ENCODE assay signal across 21 mouse cellular contexts in the genomic region with DNA sequence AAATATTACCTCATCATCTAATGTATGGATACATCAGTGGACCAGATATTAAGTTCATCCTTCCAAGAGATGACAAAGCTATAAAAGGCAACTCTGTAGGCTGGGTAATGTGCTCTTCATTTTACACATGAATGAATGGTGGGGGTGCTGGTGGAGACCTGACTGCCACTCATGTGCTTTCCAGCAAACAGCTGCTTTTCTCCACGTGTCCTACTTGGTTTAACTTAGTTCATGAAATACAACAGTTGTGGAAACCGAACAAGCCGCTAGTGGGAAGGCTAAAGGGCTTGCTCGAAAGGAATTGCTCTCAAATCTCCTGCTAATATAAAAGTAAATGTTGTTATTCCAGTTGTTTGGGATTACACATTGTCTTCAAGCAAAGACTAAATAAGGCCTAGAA. TPM values are rescaled to one million over a fixed set of nuclear protein-coding genes. Genes with fewer than 3 reads are reported as not detected.
DNase-seq lines count a peak whose midpoint lies in the region; ATAC-seq and TF ChIP-seq lines count a peak whose summit lies in the region.
"Had no signal": no experiment of that assay in that cellular context is flagged by ENCODE, and none has a peak within 500 bp of the region (broad histone marks: within the 10 kb centered on the region; RNA-seq: fewer than 3 reads in every experiment).

No protein-coding gene starts in this region.

- no peak overlapping the region for H3K4me3 ChIP-seq in heart, embryonic 10.5 days
- no peak overlapping the region for H3K4me3 ChIP-seq in MEL (ENCODE audit: control insufficient read depth in 1 of 2, insufficient read depth in 1 of 2, low read depth in 2 of 2, low read length in 2 of 2)
- peak overlapping the region; percentile 60 for H3K4me3 ChIP-seq in liver, embryonic 15.5 days (replicated peaks)
- H3K4me3 ChIP-seq in forebrain, embryonic 13.5 days = no peak overlapping the region
- H3K4me3 ChIP-seq: forebrain, embryonic 15.5 days; heart, adult 2 months; limb, embryonic 13.5 days had no signal

- WGBS in heart, embryonic 10.5 days = 75% methylated on average over 4 of the region's 4 CpGs
- 60% methylated on average over 4 of the region's 4 CpGs for WGBS in liver, embryonic 15.5 days (ENCODE audit: insufficient replicate concordance)
- WGBS in forebrain, embryonic 13.5 days = 77% methylated on average over 4 of the region's 4 CpGs

- TF ChIP-seq EP300 in MEL (IDR thresholded peaks at IDR 0.05; ENCODE audit: low read depth in 1 of 2, low read length in 2 of 2) = no peak

- TF ChIP-seq POLR2A in MEL (IDR thresholded peaks at IDR 0.05; ENCODE audit: control insufficient read depth in 1 of 2, insufficient read depth in 1 of 2, low read depth in 1 of 2, low read length in 2 of 2, poor library complexity in 1 of 2) = no peak

- no peak for DNase-seq in heart, embryonic 10.5 days (ENCODE audit: low spot score)
- no peak for DNase-seq in heart, postnatal 4 days
- DNase-seq in 3134 (ENCODE audit: extremely low read depth, insufficient read length, low spot score) (peak; percentile 41), MEL (ENCODE audit: low read depth, low spot score) (peak; percentile 29)
- DNase-seq in cerebellum, postnatal 14 days = no peak
- DNase-seq: adrenal gland, postnatal 25 days; B cell, adult 2 months; cerebellum, adult 9-11 months; gastrocnemius, postnatal 10 days; heart, adult 2 months; kidney, postnatal 36 days; lung, embryonic 14.5 days; thymus, postnatal 25 days had no signal

- peaks cover 12% of the 10 kb centered on the region; the same call in 1 of the 2 replicates for H3K27me3 ChIP-seq in heart, embryonic 10.5 days (ENCODE audit: insufficient read depth, poor library complexity, severe bottlenecking)
- no peaks in the 10 kb centered on the region for H3K27me3 ChIP-seq in MEL (ENCODE audit: control insufficient read depth in 1 of 2, insufficient read depth in 2 of 2, low read length in 2 of 2)
- H3K27me3 ChIP-seq in liver, embryonic 15.5 days = no peaks in the 10 kb centered on the region
- no peaks in the 10 kb centered on the region; the same call in 1 of the 2 replicates for H3K27me3 ChIP-seq in forebrain, embryonic 13.5 days
- H3K27me3 ChIP-seq: CH12.LX; forebrain, embryonic 15.5 days had no signal

- H3K79me2 ChIP-seq in MEL (ENCODE audit: control insufficient read depth, insufficient read depth, low read length, poor library complexity) = peaks cover 16% of the 10 kb centered on the region

- H3K9me3 ChIP-seq in heart, embryonic 10.5 days = no peaks in the 10 kb centered on the region
- H3K9me3 ChIP-seq in MEL (replicated peaks; ENCODE audit: insufficient read depth, low read length) = no peaks in the 10 kb centered on the region
- no peaks in the 10 kb centered on the region for H3K9me3 ChIP-seq in liver, embryonic 15.5 days (replicated peaks)
- no peaks in the 10 kb centered on the region for H3K9me3 ChIP-seq in forebrain, embryonic 13.5 days (replicated peaks)
- H3K9me3 ChIP-seq: forebrain, embryonic 15.5 days; limb, embryonic 13.5 days; midbrain, embryonic 15.5 days had no signal

- no peak for ATAC-seq in liver, embryonic 15.5 days (ENCODE audit: insufficient read depth)
- no peak for ATAC-seq in forebrain, embryonic 13.5 days
- ATAC-seq: forebrain, embryonic 15.5 days; hindbrain, postnatal 0 days; intestine, postnatal 0 days; midbrain, embryonic 15.5 days had no signal

- H3K9ac ChIP-seq in MEL (ENCODE audit: control insufficient read depth, low read depth, low read length, poor library complexity, severe bottlenecking) = peak overlapping the region; percentile 15
- peak overlapping the region; percentile 72; the same call in 1 of the 2 replicates for H3K9ac ChIP-seq in liver, embryonic 15.5 days
- no peak overlapping the region for H3K9ac ChIP-seq in forebrain, embryonic 13.5 days
- H3K9ac ChIP-seq: forebrain, embryonic 15.5 days; lung, embryonic 14.5 days; midbrain, embryonic 15.5 days had no signal

- no peaks in the 10 kb centered on the region for H3K36me3 ChIP-seq in heart, embryonic 10.5 days
- H3K36me3 ChIP-seq in MEL (ENCODE audit: control insufficient read depth in 1 of 2, insufficient read depth in 2 of 2, low read length in 2 of 2) = peaks cover 4 to 32% of the 10 kb centered on the region in 2 experiments
- peaks cover 8% of the 10 kb centered on the region; the same call in 1 of the 2 replicates for H3K36me3 ChIP-seq in liver, embryonic 15.5 days (replicated peaks)
- no peaks in the 10 kb centered on the region for H3K36me3 ChIP-seq in forebrain, embryonic 13.5 days (ENCODE audit: poor library complexity, severe bottlenecking)
- H3K36me3 ChIP-seq: forebrain, embryonic 15.5 days; limb, embryonic 13.5 days; midbrain, embryonic 15.5 days had no signal

- peak overlapping the region; percentile 59; the same call in 1 of the 2 replicates for H3K27ac ChIP-seq in heart, embryonic 10.5 days
- peak overlapping the region; percentile 76 for H3K27ac ChIP-seq in MEL (ENCODE audit: control insufficient read depth, low read depth, low read length)
- peak overlapping the region; percentile 96 for H3K27ac ChIP-seq in liver, embryonic 15.5 days (replicated peaks)
- no peak overlapping the region for H3K27ac ChIP-seq in forebrain, embryonic 13.5 days
- H3K27ac ChIP-seq: forebrain, embryonic 15.5 days; heart, adult 2 months; hindbrain, postnatal 0 days; limb, embryonic 13.5 days; midbrain, embryonic 15.5 days had no signal

- peaks cover 23% of the 10 kb centered on the region for H3K4me1 ChIP-seq in heart, embryonic 10.5 days
- H3K4me1 ChIP-seq in MEL (ENCODE audit: control insufficient read depth in 1 of 2, insufficient read depth in 2 of 2, low read length in 2 of 2) = peaks cover 22 to 24% of the 10 kb centered on the region in 2 experiments
- peaks cover 38% of the 10 kb centered on the region for H3K4me1 ChIP-seq in liver, embryonic 15.5 days (replicated peaks)
- peaks cover 24% of the 10 kb centered on the region for H3K4me1 ChIP-seq in forebrain, embryonic 13.5 days

- TF ChIP-seq RAD21 in MEL (IDR thresholded peaks at IDR 0.05; ENCODE audit: low read depth, low read length) = no peak

- TF ChIP-seq CTCF in MEL (IDR thresholded peaks at IDR 0.05 in 2 of 3, conservative IDR thresholded peaks at IDR 0.05 in 1 of 3; ENCODE audit: control insufficient read depth in 1 of 3, insufficient read depth in 1 of 3, low read depth in 2 of 3, low read length in 3 of 3, poor library complexity in 1 of 3, severe bottlenecking in 1 of 3) = no peak

- H3K4me2 ChIP-seq in liver, embryonic 15.5 days = peak overlapping the region; percentile 72
- H3K4me2 ChIP-seq in forebrain, embryonic 13.5 days = no peak overlapping the region
- H3K4me2 ChIP-seq: forebrain, embryonic 15.5 days had no signal

TF ChIP-seq in MEL, 35 proteins besides CTCF, POLR2A, EP300 and RAD21:
- 0 out of 2 replicates have a peak, but pooled peaks have one; percentile 31 for TF ChIP-seq ZMIZ1 (IDR thresholded peaks at IDR 0.05; ENCODE audit: low read depth, low read length)
- TF ChIP-seq RCOR1 (IDR thresholded peaks at IDR 0.05; ENCODE audit: low read depth, low read length) = no peak
TF ChIP-seq in MEL: peak in this region for 1.

RNA-seq across cellular contexts. Expression of gene Gadd45a, which starts 3.7 kb away (rescaled TPM):
- polyA plus RNA-seq in heart, embryonic 10.5 days (2016; fragmentation: Nextera tagmentation; extraction: Ambion mirVana) = 9.0 and 10.9 TPM in 2 replicates
- total RNA-seq in heart, postnatal 4 days (2021) = 1 to 10 TPM; 7.2 to 8.7 TPM
- total RNA-seq in MEL (2012; rRNA removed) = 18.1 and 29.3 TPM in 2 replicates
- 10 to 100 TPM in 1 of 2 experiments, not detected in 1; 37.4 TPM for polyA plus RNA-seq in MEL (2012; ENCODE audit: insufficient read depth in 1 of 2, insufficient read length in 2 of 2, low read depth in 1 of 2, low replicate concordance in 2 of 2, missing spikeins in 1 of 2)
- 64.3 and 72.9 TPM in 2 replicates for polyA plus RNA-seq in liver, embryonic 15.5 days (2015; fragmentation: Nextera tagmentation; extraction: Ambion mirVana)
- 13.9 and 16.9 TPM in 2 replicates for polyA plus RNA-seq in forebrain, embryonic 13.5 days (2015; fragmentation: Nextera tagmentation; extraction: Ambion mirVana)

Comparison
In these comparisons a context has a peak if more than half of its experiments do, and no peak if none do; other contexts are left out.
1. DNase-seq: peak in 3134 (single experiment) and MEL (single experiment); none in heart, embryonic 10.5 days (single experiment), heart, postnatal 4 days (single experiment) and cerebellum, postnatal 14 days (0 of 2).